Mouse (Mus musculus) cortical plate, adult 2 months (tissue): ENCODE data around the gene Ccdc106.

ENCODE experiments used
- CTCF ChIP-seq: fragments of 200-500 bp; IDR thresholded peaks from 2 replicates; pipeline ENCODE4 v1.5.1; 2011; ENCODE audit warnings: mild to moderate bottlenecking, control low read depth, low read length; ENCODE audit not compliant: insufficient read depth; ENCODE audit errors: extremely low read depth
- POLR2A ChIP-seq: fragments of 200-500 bp; IDR thresholded peaks from 2 replicates; pipeline ENCODE4 v1.6.1; 2011; ENCODE audit warnings: mild to moderate bottlenecking, low read length, control low read depth; ENCODE audit not compliant: insufficient read depth; ENCODE audit errors: extremely low read depth

GRCm38 (mm10) chr7:5021197-5021596 lies 844 bp downstream of the Ccdc106 start:
- no peak for TF ChIP-seq CTCF
- no peak for TF ChIP-seq POLR2A
